Mouse (Mus musculus) left cerebral cortex, postnatal 14 days (tissue): ENCODE data around the gene Bcl10. TPM values are rescaled to one million over a fixed set of nuclear protein-coding genes. Genes with fewer than 3 reads are reported as not detected.

Experiments
- DNase-seq, 2 experiments: peaks; one replicate each; pipeline ENCODE4 v3.0.0; 2021 to 2022; ENCODE audit warnings: low spot score in 2 of 2, mixed read lengths in 1 of 2
- intact Hi-C: fragments of 180-260 bp; cut with DNase I; formaldehyde crosslinking; loops from one replicate; pipeline ENCODE4 v1.15.1; 2025
- total RNA-seq, 2 experiments: library from RNA; stranded (reverse); gene quantifications; 2 replicates each; pipeline ENCODE4 v1.2.3; 2021

The Bcl10 gene
- total RNA-seq, 2 experiments from 2014 or later = 15.0 to 15.2 TPM

DNA sequence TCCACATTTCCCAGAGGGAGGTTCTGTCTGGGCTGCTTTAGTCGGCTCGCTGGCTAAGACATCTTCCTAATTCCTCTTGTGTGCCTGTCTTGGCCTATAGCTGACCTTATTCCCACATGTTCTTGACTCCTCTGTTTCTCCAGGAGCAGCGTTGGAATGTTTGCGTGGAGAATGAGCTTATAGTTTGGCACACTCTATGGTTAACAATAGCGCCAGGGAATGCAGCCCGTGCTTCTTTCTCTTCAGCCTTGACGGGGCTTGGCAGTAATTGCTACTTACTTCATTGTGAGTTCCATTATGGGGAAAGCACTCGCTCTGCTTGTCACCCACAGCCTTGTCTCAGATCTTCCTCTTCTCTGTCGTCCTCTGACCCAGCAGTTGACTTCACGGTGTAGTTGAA, 48.9 kb downstream of the Bcl10 start:
- intact Hi-C loops = no loop called here
- no peak for DNase-seq

DNA sequence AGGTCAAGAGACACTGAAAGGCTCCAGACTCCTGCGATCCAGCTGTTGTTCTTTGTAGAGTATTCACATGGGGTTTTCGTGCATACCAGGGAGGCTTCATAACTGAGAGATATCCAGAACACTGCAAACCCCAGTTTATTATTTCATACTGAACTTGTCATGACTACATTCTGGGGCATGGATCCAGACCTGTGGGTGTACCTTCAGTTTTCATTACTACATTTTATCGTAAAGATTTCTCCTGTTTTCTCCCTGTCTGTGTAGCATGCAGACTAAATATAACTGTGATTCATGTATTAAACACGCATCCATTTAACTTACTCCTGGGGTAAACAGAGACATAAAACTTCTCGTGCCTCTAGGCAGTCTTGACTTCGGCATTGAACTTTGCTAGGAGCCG, 52.4 kb downstream of the Bcl10 start:
- no peak for DNase-seq
- intact Hi-C loops = no loop called here

Other genes with a start within 250 kb of the Bcl10 start
- gene Ddah1, start 164.1 kb upstream of the Bcl10 start, total RNA-seq = 10 to 100 TPM; 72.2 to 73.3 TPM
- gene 2410004B18Rik, start 15.2 kb downstream of the Bcl10 start, total RNA-seq = 10 to 100 TPM; 36.6 to 42.2 TPM
- gene Syde2, start 65.1 kb downstream of the Bcl10 start, total RNA-seq = 1 to 10 TPM; 2.6 to 3.2 TPM
- gene Wdr63, start 185.3 kb downstream of the Bcl10 start, total RNA-seq = under 1 TPM; 0.11 to 0.30 TPM
- not detected for gene Mcoln3, start 194.6 kb downstream of the Bcl10 start, total RNA-seq
- not detected for gene Mcoln2, start 227.0 kb downstream of the Bcl10 start, total RNA-seq